Mouse (Mus musculus): ENCODE measurements around the gene Jund. TPM values are rescaled to one million over a fixed set of nuclear protein-coding genes. Genes with fewer than 3 reads are reported as not detected.

Jund gene
- total RNA-seq, 2 experiments from 2014 or later, result 247 to 264 TPM

GRCm38 (mm10) chr8:70742981-70743655 is 44.4 kb downstream of the Jund start:
- intact Hi-C loops (cut with DNase I), result no loop called here
- TF ChIP-seq CTCF (IDR thresholded peaks at IDR 0.05), result no peak
- DNase-seq (ENCODE audit: extremely low spot score in 1 of 2, low spot score in 2 of 2), result no peak
- Histone ChIP-seq H3K4me3 (peak overlapping the region; percentile 47), H3K27ac (no peak overlapping the region)

DNA sequence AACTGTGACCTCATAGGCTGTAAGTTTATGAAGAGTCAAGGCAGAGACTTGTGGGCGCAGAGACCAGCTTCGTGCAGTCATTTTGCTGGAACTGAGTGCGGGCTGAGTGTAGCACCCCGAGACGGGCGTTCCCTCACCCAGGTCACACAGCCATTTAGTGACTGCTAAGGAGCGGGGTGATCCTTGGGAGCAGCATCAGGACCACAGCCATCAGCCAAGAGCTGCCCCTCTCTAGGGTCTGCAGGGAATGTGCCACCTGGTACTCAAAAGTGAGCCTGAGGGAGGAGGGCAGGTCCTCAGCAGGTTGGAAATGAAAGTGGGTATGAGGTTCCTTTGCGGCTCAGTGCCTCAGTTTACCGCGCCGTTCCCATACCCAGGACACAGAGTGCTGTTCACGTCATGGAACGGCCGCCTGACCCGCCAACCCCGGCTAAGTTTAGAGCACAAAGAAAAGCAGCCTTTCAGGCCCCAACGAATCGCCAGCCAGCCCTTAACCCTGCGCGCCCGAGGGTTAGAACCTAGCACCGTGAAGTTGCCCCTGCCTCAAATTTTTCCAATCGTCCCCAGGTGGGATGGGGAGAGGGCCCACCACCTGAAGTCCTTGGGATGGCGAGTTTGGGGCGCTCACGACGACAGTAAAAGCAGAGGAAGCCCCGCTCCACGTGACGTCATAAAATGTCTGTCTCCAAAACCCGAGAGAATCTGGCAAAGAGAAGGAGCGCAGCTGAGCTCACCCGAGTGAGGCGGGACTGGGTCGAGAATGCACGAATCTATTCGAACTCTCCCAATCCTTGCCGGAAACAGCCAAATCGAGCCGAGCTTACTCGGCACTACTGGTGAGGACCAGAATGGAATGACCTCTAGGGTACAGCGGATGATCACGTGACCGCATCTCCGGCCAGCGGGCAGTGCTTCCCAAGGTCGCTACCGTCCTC is 45.2 kb downstream of the Jund start:
- intact Hi-C loops (cut with DNase I), result no loop called here
- H3K27ac ChIP-seq, result no peak overlapping the region
- H3K4me3 ChIP-seq, result peak overlapping the region; percentile 47
- DNase-seq (ENCODE audit: extremely low spot score in 1 of 2, low spot score in 2 of 2), result no peak
- no peak; the same call in 1 of the 2 replicates for TF ChIP-seq CTCF (IDR thresholded peaks at IDR 0.05)

GRCm38 (mm10) chr8:70744806-70745205 is 46.1 kb downstream of the Jund start:
- no peak for TF ChIP-seq CTCF (IDR thresholded peaks at IDR 0.05)
- no peak overlapping the region for H3K4me3 ChIP-seq
- no peak overlapping the region for H3K27ac ChIP-seq
- intact Hi-C loops (cut with DNase I), result no loop called here
- no peak for DNase-seq (ENCODE audit: extremely low spot score in 1 of 2, low spot score in 2 of 2)

DNA sequence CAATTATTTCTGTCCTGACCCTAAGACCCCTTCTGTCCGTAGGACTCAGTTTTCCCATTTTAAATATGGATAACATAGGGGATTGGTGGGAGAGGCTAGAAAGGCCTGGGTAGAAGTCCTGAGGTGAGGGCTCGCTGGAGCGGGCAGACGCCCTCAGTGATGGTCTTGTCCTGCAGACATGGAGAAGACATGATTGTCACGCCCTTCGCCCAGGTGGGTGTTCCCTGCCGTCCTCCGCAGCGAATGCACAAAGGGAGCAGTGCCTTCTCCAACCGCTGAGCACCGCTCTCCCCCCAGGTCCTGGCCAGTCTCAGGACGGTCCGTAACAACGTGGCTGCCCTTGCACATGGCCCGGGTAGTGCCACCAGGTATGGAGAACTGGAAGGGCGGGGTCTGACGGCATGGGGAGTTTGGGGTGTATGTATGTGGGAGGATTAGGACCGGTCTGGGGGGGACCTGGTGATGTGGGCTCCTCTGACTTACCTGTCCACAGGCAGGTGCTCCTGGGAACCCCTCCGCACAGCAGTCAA is 47.0 kb downstream of the Jund start:
- Histone ChIP-seq H3K4me3 (no peak overlapping the region), H3K27ac (no peak overlapping the region)
- TF ChIP-seq CTCF (IDR thresholded peaks at IDR 0.05), result no peak
- DNase-seq (ENCODE audit: extremely low spot score in 1 of 2, low spot score in 2 of 2), result no peak
- intact Hi-C loops (cut with DNase I), result no loop called here

GRCm38 (mm10) chr8:70746676-70747075 is 47.9 kb downstream of the Jund start:
- no peak for DNase-seq (ENCODE audit: extremely low spot score in 1 of 2, low spot score in 2 of 2)
- no peak for TF ChIP-seq CTCF (IDR thresholded peaks at IDR 0.05)
- Histone ChIP-seq H3K4me3 (no peak overlapping the region), H3K27ac (no peak overlapping the region)
- intact Hi-C loops (cut with DNase I), result no loop called here

- TF ChIP-seq CTCF (IDR thresholded peaks at IDR 0.05), result no peak
- DNase-seq (ENCODE audit: extremely low spot score in 1 of 2, low spot score in 2 of 2), result no peak
- intact Hi-C loops (cut with DNase I), result no loop called here
- Histone ChIP-seq H3K27ac (no peak overlapping the region), H3K4me3 (no peak overlapping the region)
Measured at GRCm38 (mm10) chr8:70747211-70747890, 48.6 kb downstream of the Jund start.

- DNase-seq (ENCODE audit: extremely low spot score in 1 of 2, low spot score in 2 of 2), result no peak
Measured at GRCm38 (mm10) chr8:70748246-70749096, 49.7 kb downstream of the Jund start.

GRCm38 (mm10) chr8:70749097-70749674 is 50.4 kb downstream of the Jund start:
- DNase-seq (ENCODE audit: extremely low spot score in 1 of 2, low spot score in 2 of 2), result no peak
- no peak overlapping the region for H3K4me3 ChIP-seq
- no peak overlapping the region for H3K27ac ChIP-seq
- TF ChIP-seq CTCF (IDR thresholded peaks at IDR 0.05), result no peak
- intact Hi-C loops (cut with DNase I), result no loop called here

More at GRCm38 (mm10) chr8:70748246-70749096, 49.7 kb downstream of the Jund start:
- no peak for TF ChIP-seq CTCF (IDR thresholded peaks at IDR 0.05)
- intact Hi-C loops (cut with DNase I), result no loop called here
- Histone ChIP-seq H3K4me3 (no peak overlapping the region), H3K27ac (no peak overlapping the region)

Other genes starting within 250 kb of the Jund start
- 10 to 100 TPM; 43.7 to 44.4 TPM for gene Klhl26, start 222.0 kb upstream of the Jund start, total RNA-seq (2021)
- gene Tmem59l, start 211.6 kb upstream of the Jund start, total RNA-seq (2021), result 100 to 1,000 TPM; 295 to 302 TPM
- 1 to 10 TPM; 2.6 to 3.0 TPM for gene Crlf1, start 205.8 kb upstream of the Jund start, total RNA-seq (2021)
- 100 to 1,000 TPM; 108 to 110 TPM for gene Rex1bd, start 192.2 kb upstream of the Jund start, total RNA-seq (2021)
- 100 to 1,000 TPM; 788 to 861 TPM for gene Uba52, start 188.1 kb upstream of the Jund start, total RNA-seq (2021)
- gene Fkbp8, start 171.2 kb upstream of the Jund start, total RNA-seq (2021), result 100 to 1,000 TPM; 392 to 410 TPM
- 10 to 100 TPM; 39.8 to 44.4 TPM for gene Kxd1, start 171.0 kb upstream of the Jund start, total RNA-seq (2021)
- gene Ell, start 159.5 kb upstream of the Jund start, total RNA-seq (2021), result 10 to 100 TPM; 18.6 to 20.8 TPM
- gene Isyna1, start 104.6 kb upstream of the Jund start, total RNA-seq (2021), result 10 to 100 TPM; 52.9 to 55.3 TPM
- gene Ssbp4, start 90.1 kb upstream of the Jund start, total RNA-seq (2021), result 100 to 1,000 TPM; 221 to 261 TPM
- under 1 TPM; 0.70 to 0.96 TPM for gene Lrrc25, start 82.8 kb upstream of the Jund start, total RNA-seq (2021)
- gene Gdf15, start 66.5 kb upstream of the Jund start, total RNA-seq (2021), result not detected
- gene Pgpep1, start 38.6 kb upstream of the Jund start, total RNA-seq (2021), result 10 to 100 TPM; 15.5 to 17.5 TPM
- gene Lsm4, start 25.7 kb upstream of the Jund start, total RNA-seq (2021), result 10 to 100 TPM; 62.1 to 62.9 TPM
- under 1 TPM; 0.16 to 0.21 TPM for gene Iqcn, start 4.5 kb downstream of the Jund start, total RNA-seq (2021)
- not detected for gene Gm3336, start 19.6 kb downstream of the Jund start, total RNA-seq (2021)
- 1 to 10 TPM; 1.9 to 3.0 TPM for gene Pde4c, start 24.8 kb downstream of the Jund start, total RNA-seq (2021)
- 100 to 1,000 TPM; 808 to 835 TPM for gene Rab3a, start 55.7 kb downstream of the Jund start, total RNA-seq (2021)
- gene Mpv17l2, start 62.0 kb downstream of the Jund start, total RNA-seq (2021), result 10 to 100 TPM; 33.3 to 35.7 TPM
- 100 to 1,000 TPM; 159 to 160 TPM for gene Pik3r2, start 77.8 kb downstream of the Jund start, total RNA-seq (2021)
- 100 to 1,000 TPM; 369 to 386 TPM for gene Mast3, start 106.1 kb downstream of the Jund start, total RNA-seq (2021)
- under 1 TPM; 0.77 to 0.82 TPM for gene Il12rb1, start 109.5 kb downstream of the Jund start, total RNA-seq (2021)
- 10 to 100 TPM; 19.5 to 20.7 TPM for gene Arrdc2, start 140.8 kb downstream of the Jund start, total RNA-seq (2021)
- gene Kcnn1, start 164.3 kb downstream of the Jund start, total RNA-seq (2021), result 10 to 100 TPM; 20.0 to 20.4 TPM
- gene Ccdc124, start 175.0 kb downstream of the Jund start, total RNA-seq (2021), result 10 to 100 TPM; 94.8 to 99.0 TPM
- gene Slc5a5, start 193.8 kb downstream of the Jund start, total RNA-seq (2021), result 10 to 100 TPM in 1 of 2 experiments, 1 to 10 TPM in 1; 9.9 to 10.3 TPM
- 100 to 1,000 TPM; 588 to 633 TPM for gene Rpl18a, start 198.5 kb downstream of the Jund start, total RNA-seq (2021)
- 10 to 100 TPM; 80.4 to 95.7 TPM for gene Map1s, start 207.0 kb downstream of the Jund start, total RNA-seq (2021)

Data from left cerebral cortex, adult 2 months (tissue).